Mouse (Mus musculus) monocyte, adult 2 months (primary cell): ENCODE data around the gene Zfp951.
"Not testable (repeated sequence)": the region's sequence is repeated elsewhere in the genome, so short reads cannot be mapped to it uniquely, and the experiment has no call there.

Source experiments
- DNase-seq, 2 experiments: peaks; one replicate each; pipeline ENCODE4 v3.0.0; 2022; ENCODE audit warnings: low spot score in 2 of 2, low read depth in 1 of 2

Gene Zfp951

DNA sequence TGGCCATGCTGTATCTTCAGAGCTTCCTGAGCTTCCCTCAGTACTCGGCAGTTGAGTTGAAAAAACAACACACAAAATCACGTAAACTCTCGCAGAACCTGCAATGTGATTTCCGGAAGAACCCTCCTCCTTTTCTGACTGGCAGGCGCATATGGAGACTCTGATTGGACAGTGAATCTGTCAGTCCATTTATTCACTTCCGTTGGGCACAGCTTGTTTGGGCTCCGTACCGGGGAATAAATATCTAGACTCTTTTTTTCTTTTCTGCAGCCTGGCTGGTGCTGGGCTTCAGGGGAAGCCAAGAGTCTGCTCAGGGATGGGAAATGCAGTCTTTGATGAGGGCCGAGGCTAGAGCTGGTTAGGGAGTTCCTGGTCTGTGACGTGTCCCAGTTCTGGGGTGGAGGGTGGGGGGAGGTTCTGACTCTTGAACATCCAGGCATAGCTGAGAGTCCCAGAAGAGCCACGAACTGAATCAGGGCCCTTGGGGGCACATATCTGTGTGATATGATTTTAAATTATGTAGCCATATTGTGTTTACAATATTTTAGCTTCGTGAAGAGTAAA is at the start of gene Zfp951:
Gene Zfp951, minus strand, starts transcription at position 109 of the 564 bp plus-strand sequence.
- DNase-seq: peak; percentile 7 to 39

- not testable (repeated sequence) for DNase-seq
Measured at GRCm38 (mm10) chr5:104906556-104906955, 46.7 kb upstream of the Zfp951 start.

DNA sequence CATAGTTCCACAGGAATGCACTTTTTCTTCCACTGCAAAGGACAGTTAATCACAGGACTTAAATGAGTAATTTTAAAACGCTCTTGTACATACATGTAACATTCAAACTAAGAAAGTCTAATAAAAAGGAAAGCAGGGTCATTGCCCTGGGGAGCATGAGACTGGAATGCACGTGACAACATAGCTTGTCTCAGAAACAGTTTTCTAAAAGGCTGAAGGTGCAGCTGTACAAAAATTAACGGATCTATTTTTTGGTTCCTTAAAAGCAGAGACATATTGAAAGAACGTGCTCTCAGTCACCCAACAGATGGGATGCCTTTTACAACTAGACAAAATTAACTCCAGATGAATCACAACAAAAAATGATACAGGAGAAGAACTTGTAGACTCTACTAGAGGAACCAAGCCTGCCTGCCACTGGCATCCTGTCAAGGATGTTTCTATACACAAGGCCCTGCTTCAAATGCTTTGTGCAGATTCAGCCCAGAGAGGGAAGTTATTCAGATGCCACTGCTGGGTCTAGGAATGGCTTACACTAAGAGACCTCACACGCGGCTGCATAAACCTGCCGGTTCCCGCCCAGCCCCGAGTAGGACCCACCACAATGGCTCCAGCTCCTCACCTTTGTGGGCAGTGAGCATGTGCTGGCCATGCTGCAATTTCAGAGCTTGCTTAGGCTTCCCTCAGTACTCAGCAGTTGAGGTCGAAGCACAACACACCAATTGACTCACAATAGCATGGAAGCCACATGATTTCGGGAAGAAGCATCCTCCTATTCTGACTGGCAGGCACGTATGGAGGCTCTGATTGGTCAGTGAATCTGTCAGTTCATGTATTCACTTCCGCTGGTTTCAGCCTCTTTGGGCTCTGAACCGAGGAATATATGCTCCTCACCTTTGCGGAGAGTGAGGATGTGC is 567 bp downstream of the Zfp951 start:
- DNase-seq: not testable (repeated sequence)

GRCm38 (mm10) chr5:104854546-104854945 is 5.3 kb downstream of the Zfp951 start:
- DNase-seq: not testable (repeated sequence)

GRCm38 (mm10) chr5:104833330-104833729 is 26.5 kb downstream of the Zfp951 start:
- DNase-seq: no peak

- DNase-seq: no peak
Measured at GRCm38 (mm10) chr5:104829611-104830010, 30.3 kb downstream of the Zfp951 start.

- DNase-seq: not testable (repeated sequence)
Measured at GRCm38 (mm10) chr5:104770138-104770537, 89.7 kb downstream of the Zfp951 start.
